Mouse (Mus musculus): ENCODE measurements around the gene B3gnt2. TPM values are rescaled to one million over a fixed set of nuclear protein-coding genes. Genes with fewer than 3 reads are reported as not detected.

Gene B3gnt2
- polyA plus RNA-seq, 1 experiment from 2014 or later: 2.7 TPM

DNA sequence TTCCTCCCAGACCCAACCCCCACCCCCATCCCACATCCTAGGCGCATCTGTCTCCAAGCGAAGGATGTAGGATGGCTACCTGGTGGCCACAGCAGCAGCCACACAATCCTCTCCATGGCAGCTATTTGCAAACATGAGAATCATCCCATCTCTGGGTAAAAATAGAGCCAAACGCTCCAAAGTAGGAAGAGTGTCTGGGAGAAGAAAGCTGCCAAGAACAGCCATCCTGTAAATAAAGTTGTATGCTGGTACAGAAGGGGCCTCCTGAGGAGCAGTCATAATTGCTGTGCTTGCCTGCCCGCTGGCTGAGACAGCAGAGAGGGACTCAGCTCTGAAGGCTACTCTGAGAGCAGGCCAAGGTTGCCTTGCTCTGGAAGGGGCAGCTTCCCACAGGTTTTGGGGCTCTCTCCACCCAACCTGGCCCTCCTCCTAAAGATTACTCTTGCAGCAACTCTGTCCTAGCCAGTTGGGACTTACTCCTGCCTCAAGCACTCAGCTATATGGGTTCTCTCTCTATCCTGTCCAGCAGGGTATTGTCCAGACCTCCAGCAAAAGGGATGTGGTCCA, 33.2 kb downstream of the B3gnt2 start:
- Histone ChIP-seq H3K9ac (replicated peaks; ENCODE audit: low read length) (no peak overlapping the region), H3K9me3 (replicated peaks; ENCODE audit: control insufficient read depth, low read length) (no peaks in the 10 kb centered on the region), H3K27ac (replicated peaks; ENCODE audit: low read depth, low read length) (no peak overlapping the region), H3K4me3 (ENCODE audit: low read depth, low read length) (no peak overlapping the region), H3K36me3 (replicated peaks; ENCODE audit: control insufficient read depth, insufficient read depth, low read depth, low read length) (no peaks in the 10 kb centered on the region), H3K27me3 (ENCODE audit: control insufficient read depth, insufficient read depth, low read length) (no peaks in the 10 kb centered on the region), H3K4me1 (ENCODE audit: control insufficient read depth, insufficient read depth, low read length) (no peaks in the 10 kb centered on the region), H3K4me2 (ENCODE audit: low read depth, low read length) (no peak overlapping the region)
- WGBS: 85% methylated on average over 4 of the region's 4 CpGs
- ATAC-seq (replicated peaks; ENCODE audit: insufficient number of reproducible peaks, low FRiP score, low TSS enrichment, low read depth) (no peak), DNase-seq (ENCODE audit: low spot score) (no peak)

- Histone ChIP-seq H3K9ac (replicated peaks; ENCODE audit: low read length) (no peak overlapping the region), H3K36me3 (replicated peaks; ENCODE audit: control insufficient read depth, insufficient read depth, low read depth, low read length) (no peaks in the 10 kb centered on the region), H3K4me1 (ENCODE audit: control insufficient read depth, insufficient read depth, low read length) (no peaks in the 10 kb centered on the region), H3K4me2 (ENCODE audit: low read depth, low read length) (no peak overlapping the region), H3K27ac (replicated peaks; ENCODE audit: low read depth, low read length) (no peak overlapping the region), H3K4me3 (ENCODE audit: low read depth, low read length) (no peak overlapping the region), H3K27me3 (ENCODE audit: control insufficient read depth, insufficient read depth, low read length) (no peaks in the 10 kb centered on the region), H3K9me3 (replicated peaks; ENCODE audit: control insufficient read depth, low read length) (no peaks in the 10 kb centered on the region)
- ATAC-seq (replicated peaks; ENCODE audit: insufficient number of reproducible peaks, low FRiP score, low TSS enrichment, low read depth) (no peak), DNase-seq (ENCODE audit: low spot score) (no peak)
- WGBS: 87% methylated on average over 6 of the region's 6 CpGs
Measured at GRCm38 (mm10) chr11:22826665-22827064, 34.1 kb downstream of the B3gnt2 start.

- ATAC-seq (replicated peaks; ENCODE audit: insufficient number of reproducible peaks, low FRiP score, low TSS enrichment, low read depth): no peak
- no peaks in the 10 kb centered on the region for H3K4me1 ChIP-seq (ENCODE audit: control insufficient read depth, insufficient read depth, low read length)
- H3K9ac ChIP-seq (replicated peaks; ENCODE audit: low read length): no peak overlapping the region
- H3K27me3 ChIP-seq (ENCODE audit: control insufficient read depth, insufficient read depth, low read length): no peaks in the 10 kb centered on the region
- no peak overlapping the region for H3K27ac ChIP-seq (replicated peaks; ENCODE audit: low read depth, low read length)
- H3K9me3 ChIP-seq (replicated peaks; ENCODE audit: control insufficient read depth, low read length): no peaks in the 10 kb centered on the region
- H3K36me3 ChIP-seq (replicated peaks; ENCODE audit: control insufficient read depth, insufficient read depth, low read depth, low read length): no peaks in the 10 kb centered on the region
- H3K4me3 ChIP-seq (ENCODE audit: low read depth, low read length): no peak overlapping the region
- no peak overlapping the region for H3K4me2 ChIP-seq (ENCODE audit: low read depth, low read length)
- 92% methylated on average over 14 of the region's 14 CpGs for WGBS
- DNase-seq (ENCODE audit: low spot score): no peak
Measured at GRCm38 (mm10) chr11:22826051-22826450, 34.7 kb downstream of the B3gnt2 start.

DNA sequence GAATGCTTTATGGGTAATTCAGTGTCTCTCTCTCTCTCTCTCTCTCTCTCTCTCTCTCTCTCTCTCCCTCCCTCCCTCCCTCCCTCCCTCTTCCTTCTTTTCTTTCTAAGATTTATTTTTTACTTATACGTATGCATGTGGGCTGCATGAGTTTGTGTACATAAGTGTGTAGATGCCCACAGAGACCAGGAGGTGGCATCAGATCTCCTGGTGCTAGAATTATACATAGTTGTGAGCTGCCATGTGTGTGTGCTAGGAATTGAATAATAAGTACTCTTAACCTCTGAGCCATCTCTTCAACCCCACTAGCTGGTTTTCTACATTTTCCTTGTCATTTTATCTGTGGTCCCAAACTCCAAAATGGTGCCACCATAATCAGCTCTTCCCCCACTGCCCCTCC, 35.2 kb downstream of the B3gnt2 start:
- no peak overlapping the region for H3K4me2 ChIP-seq (ENCODE audit: low read depth, low read length)
- ATAC-seq (replicated peaks; ENCODE audit: insufficient number of reproducible peaks, low FRiP score, low TSS enrichment, low read depth): no peak
- H3K27me3 ChIP-seq (ENCODE audit: control insufficient read depth, insufficient read depth, low read length): no peaks in the 10 kb centered on the region
- no peak overlapping the region for H3K27ac ChIP-seq (replicated peaks; ENCODE audit: low read depth, low read length)
- no peaks in the 10 kb centered on the region for H3K4me1 ChIP-seq (ENCODE audit: control insufficient read depth, insufficient read depth, low read length)
- H3K4me3 ChIP-seq (ENCODE audit: low read depth, low read length): no peak overlapping the region
- DNase-seq (ENCODE audit: low spot score): no peak
- 94% methylated on average over 1 of the region's 1 CpGs for WGBS
- no peaks in the 10 kb centered on the region for H3K36me3 ChIP-seq (replicated peaks; ENCODE audit: control insufficient read depth, insufficient read depth, low read depth, low read length)
- no peak overlapping the region for H3K9ac ChIP-seq (replicated peaks; ENCODE audit: low read length)
- H3K9me3 ChIP-seq (replicated peaks; ENCODE audit: control insufficient read depth, low read length): no peaks in the 10 kb centered on the region

DNA sequence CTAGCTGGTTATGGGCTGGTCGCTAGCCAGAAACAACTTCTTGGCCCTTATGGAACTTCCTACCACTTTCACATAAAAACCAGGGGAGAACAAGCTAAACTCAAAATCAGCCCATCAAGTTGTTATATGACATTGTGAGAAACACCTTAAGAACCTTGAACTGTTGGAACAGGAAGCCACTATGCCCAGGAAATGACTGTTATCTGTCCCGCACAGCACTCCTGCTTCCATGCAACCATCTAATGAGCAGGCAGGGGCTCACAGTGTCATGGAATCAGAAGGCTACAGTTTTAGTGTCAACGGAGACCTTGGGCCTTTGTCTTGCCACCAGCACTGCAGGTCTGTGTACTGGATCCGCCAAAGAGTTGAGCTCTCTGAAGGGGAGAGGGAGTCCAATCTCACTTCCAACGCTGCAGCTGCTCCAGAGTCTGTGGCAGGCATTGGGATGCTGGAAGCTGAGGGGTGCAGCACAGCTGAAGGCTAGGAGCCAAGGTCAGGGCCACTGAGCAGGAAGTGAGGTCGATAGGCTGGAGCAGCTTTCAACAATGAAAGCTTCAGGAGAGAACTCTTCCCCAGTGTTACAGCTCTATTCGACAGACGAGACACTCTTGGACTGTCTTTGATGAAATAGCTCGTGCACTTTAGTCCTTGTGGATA, 36.6 kb downstream of the B3gnt2 start:
- ATAC-seq (replicated peaks; ENCODE audit: insufficient number of reproducible peaks, low FRiP score, low TSS enrichment, low read depth) (no peak), DNase-seq (ENCODE audit: low spot score) (no peak)
- WGBS: 80% methylated on average over 9 of the region's 9 CpGs
- Histone ChIP-seq H3K9me3 (replicated peaks; ENCODE audit: control insufficient read depth, low read length) (no peaks in the 10 kb centered on the region), H3K4me3 (ENCODE audit: low read depth, low read length) (no peak overlapping the region), H3K27me3 (ENCODE audit: control insufficient read depth, insufficient read depth, low read length) (no peaks in the 10 kb centered on the region), H3K4me1 (ENCODE audit: control insufficient read depth, insufficient read depth, low read length) (no peaks in the 10 kb centered on the region), H3K4me2 (ENCODE audit: low read depth, low read length) (no peak overlapping the region), H3K36me3 (replicated peaks; ENCODE audit: control insufficient read depth, insufficient read depth, low read depth, low read length) (no peaks in the 10 kb centered on the region), H3K27ac (replicated peaks; ENCODE audit: low read depth, low read length) (no peak overlapping the region), H3K9ac (replicated peaks; ENCODE audit: low read length) (no peak overlapping the region)

DNA sequence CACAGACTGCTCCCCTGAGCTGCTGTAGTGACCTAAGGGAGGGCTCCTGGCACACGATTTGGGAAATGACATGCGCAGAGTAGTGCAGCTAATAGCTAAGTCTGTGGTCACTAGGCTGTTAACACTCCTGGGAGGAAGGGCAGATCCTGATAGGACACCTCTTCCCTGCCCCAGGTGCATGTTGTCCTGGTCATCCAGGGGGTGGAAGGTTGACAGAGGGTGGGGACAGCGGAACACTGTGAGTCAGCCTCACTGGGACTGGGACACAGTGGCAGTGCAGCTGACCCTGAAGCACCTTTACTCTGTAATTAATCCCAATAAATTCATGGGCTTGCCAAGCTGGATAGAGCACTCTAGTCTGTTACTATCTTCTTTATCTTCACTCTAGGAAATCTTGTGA, 39.5 kb downstream of the B3gnt2 start:
- Histone ChIP-seq H3K9me3 (replicated peaks; ENCODE audit: control insufficient read depth, low read length) (no peaks in the 10 kb centered on the region), H3K4me3 (ENCODE audit: low read depth, low read length) (no peak overlapping the region), H3K9ac (replicated peaks; ENCODE audit: low read length) (no peak overlapping the region), H3K27ac (replicated peaks; ENCODE audit: low read depth, low read length) (no peak overlapping the region), H3K4me2 (ENCODE audit: low read depth, low read length) (no peak overlapping the region), H3K27me3 (ENCODE audit: control insufficient read depth, insufficient read depth, low read length) (no peaks in the 10 kb centered on the region), H3K36me3 (replicated peaks; ENCODE audit: control insufficient read depth, insufficient read depth, low read depth, low read length) (no peaks in the 10 kb centered on the region), H3K4me1 (ENCODE audit: control insufficient read depth, insufficient read depth, low read length) (no peaks in the 10 kb centered on the region)
- ATAC-seq (replicated peaks; ENCODE audit: insufficient number of reproducible peaks, low FRiP score, low TSS enrichment, low read depth): no peak
- no peak for DNase-seq (ENCODE audit: low spot score)
- 80% methylated on average over 3 of the region's 3 CpGs for WGBS

GRCm38 (mm10) chr11:22818371-22818770, 42.4 kb downstream of the B3gnt2 start:
- WGBS: 58% methylated on average over 5 of the region's 5 CpGs
- Histone ChIP-seq H3K4me2 (ENCODE audit: low read depth, low read length) (no peak overlapping the region), H3K36me3 (replicated peaks; ENCODE audit: control insufficient read depth, insufficient read depth, low read depth, low read length) (no peaks in the 10 kb centered on the region), H3K4me1 (ENCODE audit: control insufficient read depth, insufficient read depth, low read length) (no peaks in the 10 kb centered on the region), H3K9me3 (replicated peaks; ENCODE audit: control insufficient read depth, low read length) (no peaks in the 10 kb centered on the region), H3K9ac (replicated peaks; ENCODE audit: low read length) (no peak overlapping the region), H3K4me3 (ENCODE audit: low read depth, low read length) (no peak overlapping the region), H3K27me3 (ENCODE audit: control insufficient read depth, insufficient read depth, low read length) (no peaks in the 10 kb centered on the region), H3K27ac (replicated peaks; ENCODE audit: low read depth, low read length) (no peak overlapping the region)
- no peak for ATAC-seq (replicated peaks; ENCODE audit: insufficient number of reproducible peaks, low FRiP score, low TSS enrichment, low read depth)
- no peak for DNase-seq (ENCODE audit: low spot score)

DNA sequence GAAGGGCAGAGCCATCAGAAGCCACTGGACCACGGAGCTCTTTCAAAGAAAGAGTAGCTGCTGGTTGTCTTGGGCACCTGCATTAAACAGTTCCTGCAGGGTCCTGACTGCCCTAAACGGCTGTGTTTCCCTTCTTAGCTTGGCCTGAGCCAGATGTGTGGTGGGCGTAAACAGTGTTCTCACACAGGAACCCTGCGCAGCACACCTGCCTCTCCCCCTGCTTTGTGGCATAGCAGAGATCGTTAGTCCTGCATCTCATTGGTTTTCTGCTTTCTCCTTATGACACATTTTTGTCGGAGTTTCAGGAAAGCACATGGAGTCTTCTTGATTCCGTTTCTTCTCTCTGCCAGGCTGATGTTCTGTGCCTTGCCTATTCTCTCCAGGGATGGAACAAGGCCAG, 44.9 kb downstream of the B3gnt2 start:
- Histone ChIP-seq H3K9ac (replicated peaks; ENCODE audit: low read length) (no peak overlapping the region), H3K4me1 (ENCODE audit: control insufficient read depth, insufficient read depth, low read length) (no peaks in the 10 kb centered on the region), H3K4me3 (ENCODE audit: low read depth, low read length) (no peak overlapping the region), H3K27me3 (ENCODE audit: control insufficient read depth, insufficient read depth, low read length) (no peaks in the 10 kb centered on the region), H3K4me2 (ENCODE audit: low read depth, low read length) (no peak overlapping the region), H3K36me3 (replicated peaks; ENCODE audit: control insufficient read depth, insufficient read depth, low read depth, low read length) (no peaks in the 10 kb centered on the region), H3K27ac (replicated peaks; ENCODE audit: low read depth, low read length) (no peak overlapping the region), H3K9me3 (replicated peaks; ENCODE audit: control insufficient read depth, low read length) (no peaks in the 10 kb centered on the region)
- DNase-seq (ENCODE audit: low spot score): no peak
- 87% methylated on average over 7 of the region's 7 CpGs for WGBS
- ATAC-seq (replicated peaks; ENCODE audit: insufficient number of reproducible peaks, low FRiP score, low TSS enrichment, low read depth): no peak

All from embryonic facial prominence, embryonic 11.5 days (tissue).